Mouse (Mus musculus) CH12.LX (cell line): ENCODE measurements around the gene Hic1.

Experiments used
- MAZ ChIP-seq: IDR thresholded peaks from 2 replicates; pipeline ENCODE4 v1.6.1; 2012; ENCODE audit warnings: low read depth, mild to moderate bottlenecking, inconsistent platforms, low read length, improper control_type of control experiment, moderate library complexity
- TCF12 ChIP-seq: IDR thresholded peaks from 2 replicates; pipeline ENCODE4 v1.6.1; 2014; ENCODE audit warnings: low read depth, mild to moderate bottlenecking, inconsistent platforms, low read length, improper control_type of control experiment

DNA sequence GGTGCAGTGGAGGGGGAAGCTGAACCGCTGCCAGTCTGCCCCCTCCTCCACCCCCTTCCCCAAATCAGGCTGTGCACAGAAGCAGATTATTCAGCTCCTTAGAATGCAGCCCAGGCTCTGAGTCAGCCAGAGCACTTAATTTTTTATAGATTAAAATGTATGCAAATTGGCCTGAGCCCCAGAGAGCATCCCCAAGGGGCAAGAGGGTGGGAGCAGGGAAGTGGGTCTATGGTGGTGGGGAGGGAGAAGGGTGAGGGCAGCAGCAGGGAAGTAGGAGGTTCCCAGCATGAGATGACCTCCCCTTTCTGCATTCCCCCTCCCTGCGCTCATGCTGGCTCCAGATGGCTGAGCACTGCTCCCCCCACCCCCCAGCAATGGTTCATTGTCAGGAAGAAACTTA is 15.7 kb upstream of the Hic1 start:
- TF ChIP-seq MAZ = no peak
- no peak for TF ChIP-seq TCF12
